Mouse (Mus musculus): ENCODE measurements around the gene Samd13. TPM values are rescaled to one million over a fixed set of nuclear protein-coding genes. Genes with fewer than 3 reads are reported as not detected.

Gene Samd13
- polyA plus RNA-seq, 1 experiment from 2014 or later, result 1.2 TPM

- H3K4me3 ChIP-seq (ENCODE audit: low read depth, low read length), result no peak overlapping the region
- WGBS, result 82% methylated on average over 4 of the region's 4 CpGs
- H3K4me1 ChIP-seq (ENCODE audit: insufficient read depth), result peaks cover 5% of the 10 kb centered on the region; the same call in 1 of the 2 replicates
- ATAC-seq (ENCODE audit: insufficient read depth) (no peak), DNase-seq (no peak)
- no peaks in the 10 kb centered on the region for H3K9me3 ChIP-seq (ENCODE audit: low read depth, low read length)
- H3K9ac ChIP-seq, result no peak overlapping the region
- H3K27ac ChIP-seq (ENCODE audit: low read depth), result no peak overlapping the region
- H3K36me3 ChIP-seq (ENCODE audit: insufficient read depth), result no peaks in the 10 kb centered on the region
- no peak overlapping the region for H3K4me2 ChIP-seq
- no peaks in the 10 kb centered on the region for H3K27me3 ChIP-seq (ENCODE audit: insufficient read depth, low read length)
- no peak for TF ChIP-seq CTCF (IDR thresholded peaks at IDR 0.05; ENCODE audit: low read depth)
Observed at GRCm38 (mm10) chr3:146687121-146687725, 1.8 kb upstream of the Samd13 start.

GRCm38 (mm10) chr3:146686428-146686827 lies 1.0 kb upstream of the Samd13 start:
- Histone ChIP-seq H3K27ac (ENCODE audit: low read depth) (no peak overlapping the region), H3K27me3 (ENCODE audit: insufficient read depth, low read length) (no peaks in the 10 kb centered on the region), H3K9ac (no peak overlapping the region), H3K4me3 (ENCODE audit: low read depth, low read length) (no peak overlapping the region), H3K9me3 (ENCODE audit: low read depth, low read length) (no peaks in the 10 kb centered on the region), H3K4me1 (ENCODE audit: insufficient read depth) (peaks cover 5% of the 10 kb centered on the region; the same call in 1 of the 2 replicates), H3K4me2 (no peak overlapping the region), H3K36me3 (ENCODE audit: insufficient read depth) (no peaks in the 10 kb centered on the region)
- ATAC-seq (ENCODE audit: insufficient read depth), result no peak
- no peak for TF ChIP-seq CTCF (IDR thresholded peaks at IDR 0.05; ENCODE audit: low read depth)
- WGBS, result 80% methylated on average over 8 of the region's 8 CpGs
- DNase-seq, result no peak

- Histone ChIP-seq H3K27me3 (ENCODE audit: insufficient read depth, low read length) (no peaks in the 10 kb centered on the region), H3K4me1 (ENCODE audit: insufficient read depth) (peaks cover 5% of the 10 kb centered on the region; the same call in 1 of the 2 replicates), H3K4me2 (peak overlapping the region; percentile 55; the same call in 1 of the 2 replicates), H3K27ac (ENCODE audit: low read depth) (no peak overlapping the region), H3K36me3 (ENCODE audit: insufficient read depth) (no peaks in the 10 kb centered on the region), H3K9ac (no peak overlapping the region), H3K4me3 (ENCODE audit: low read depth, low read length) (no peak overlapping the region), H3K9me3 (ENCODE audit: low read depth, low read length) (no peaks in the 10 kb centered on the region)
- no peak for TF ChIP-seq CTCF (IDR thresholded peaks at IDR 0.05; ENCODE audit: low read depth)
- 66% methylated on average over 2 of the region's 2 CpGs for WGBS
- DNase-seq, result no peak
- no peak for ATAC-seq (ENCODE audit: insufficient read depth)
Observed at GRCm38 (mm10) chr3:146683095-146683494, 2.3 kb downstream of the Samd13 start.

GRCm38 (mm10) chr3:146682140-146682651 lies 3.2 kb downstream of the Samd13 start:
- peak overlapping the region; percentile 55 for H3K4me2 ChIP-seq
- H3K9me3 ChIP-seq (ENCODE audit: low read depth, low read length), result no peaks in the 10 kb centered on the region
- WGBS, result 46% methylated on average over 13 of the region's 13 CpGs
- peak overlapping the region; percentile 47 for H3K9ac ChIP-seq
- H3K27ac ChIP-seq (ENCODE audit: low read depth), result peak overlapping the region; percentile 71
- no peaks in the 10 kb centered on the region for H3K36me3 ChIP-seq (ENCODE audit: insufficient read depth)
- ATAC-seq (ENCODE audit: insufficient read depth) (no peak), DNase-seq (peak; percentile 88)
- no peaks in the 10 kb centered on the region for H3K27me3 ChIP-seq (ENCODE audit: insufficient read depth, low read length)
- no peak for TF ChIP-seq CTCF (IDR thresholded peaks at IDR 0.05; ENCODE audit: low read depth)
- peak overlapping the region; percentile 13; the same call in 1 of the 2 replicates for H3K4me3 ChIP-seq (ENCODE audit: low read depth, low read length)
- H3K4me1 ChIP-seq (ENCODE audit: insufficient read depth), result peaks cover 5% of the 10 kb centered on the region; the same call in 1 of the 2 replicates

GRCm38 (mm10) chr3:146681696-146682095 lies 3.7 kb downstream of the Samd13 start:
- no peak for ATAC-seq (ENCODE audit: insufficient read depth)

GRCm38 (mm10) chr3:146680625-146681024 lies 4.8 kb downstream of the Samd13 start:
- no peak for TF ChIP-seq CTCF (IDR thresholded peaks at IDR 0.05; ENCODE audit: low read depth)
- Histone ChIP-seq H3K9ac (no peak overlapping the region), H3K9me3 (ENCODE audit: low read depth, low read length) (no peaks in the 10 kb centered on the region), H3K27ac (ENCODE audit: low read depth) (no peak overlapping the region), H3K4me1 (ENCODE audit: insufficient read depth) (peaks cover 5% of the 10 kb centered on the region; the same call in 1 of the 2 replicates), H3K4me2 (no peak overlapping the region), H3K27me3 (ENCODE audit: insufficient read depth, low read length) (no peaks in the 10 kb centered on the region), H3K36me3 (ENCODE audit: insufficient read depth) (no peaks in the 10 kb centered on the region), H3K4me3 (ENCODE audit: low read depth, low read length) (no peak overlapping the region)
- DNase-seq, result no peak
- no peak for ATAC-seq (ENCODE audit: insufficient read depth)
- 89% methylated on average over 13 of the region's 13 CpGs for WGBS

More at GRCm38 (mm10) chr3:146681696-146682095, 3.7 kb downstream of the Samd13 start:
- no peak overlapping the region for H3K4me3 ChIP-seq (ENCODE audit: low read depth, low read length)
- no peak overlapping the region; the same call in 1 of the 2 replicates for H3K9ac ChIP-seq
- H3K36me3 ChIP-seq (ENCODE audit: insufficient read depth), result no peaks in the 10 kb centered on the region
- H3K9me3 ChIP-seq (ENCODE audit: low read depth, low read length), result no peaks in the 10 kb centered on the region
- H3K4me2 ChIP-seq, result peak overlapping the region; percentile 55
- H3K4me1 ChIP-seq (ENCODE audit: insufficient read depth), result peaks cover 5% of the 10 kb centered on the region; the same call in 1 of the 2 replicates
- no peak overlapping the region for H3K27ac ChIP-seq (ENCODE audit: low read depth)
- DNase-seq, result peak; percentile 37
- no peak for TF ChIP-seq CTCF (IDR thresholded peaks at IDR 0.05; ENCODE audit: low read depth)
- 61% methylated on average over 8 of the region's 8 CpGs for WGBS
- no peaks in the 10 kb centered on the region for H3K27me3 ChIP-seq (ENCODE audit: insufficient read depth, low read length)

GRCm38 (mm10) chr3:146679646-146680045 lies 5.7 kb downstream of the Samd13 start:
- Histone ChIP-seq H3K4me2 (no peak overlapping the region), H3K4me1 (ENCODE audit: insufficient read depth) (0 out of 2 replicates have a peak, but pooled peaks cover 5% of the 10 kb centered on the region), H3K9ac (no peak overlapping the region), H3K27me3 (ENCODE audit: insufficient read depth, low read length) (no peaks in the 10 kb centered on the region), H3K4me3 (ENCODE audit: low read depth, low read length) (no peak overlapping the region), H3K36me3 (ENCODE audit: insufficient read depth) (no peaks in the 10 kb centered on the region), H3K27ac (ENCODE audit: low read depth) (no peak overlapping the region), H3K9me3 (ENCODE audit: low read depth, low read length) (no peaks in the 10 kb centered on the region)
- TF ChIP-seq CTCF (IDR thresholded peaks at IDR 0.05; ENCODE audit: low read depth), result no peak
- no peak for DNase-seq
- whole genome bisulfite sequencing, result 89% methylated on average over 16 of the region's 16 CpGs
- no peak for ATAC-seq (ENCODE audit: insufficient read depth)
